Mouse (Mus musculus): ENCODE measurements around the gene Mchr1.

The Mchr1 gene

GRCm38 (mm10) chr15:81227275-81227674, 8.0 kb upstream of the Mchr1 start:
- no peak for DNase-seq (ENCODE audit: low spot score in 2 of 2)

- no peak for DNase-seq (ENCODE audit: low spot score in 2 of 2)
These were observed 7.0 kb upstream of the Mchr1 start for GRCm38 (mm10) chr15:81228258-81228657.

GRCm38 (mm10) chr15:81229791-81230190, 5.5 kb upstream of the Mchr1 start:
- no peak for DNase-seq (ENCODE audit: low spot score in 2 of 2)

GRCm38 (mm10) chr15:81231325-81231724, 4.0 kb upstream of the Mchr1 start:
- no peak for DNase-seq (ENCODE audit: low spot score in 2 of 2)

- DNase-seq (ENCODE audit: low spot score in 2 of 2) = no peak
These were observed 763 bp downstream of the Mchr1 start for GRCm38 (mm10) chr15:81236062-81236461.

GRCm38 (mm10) chr15:81237471-81237870, 2.2 kb downstream of the Mchr1 start:
- DNase-seq (ENCODE audit: low spot score in 2 of 2) = no peak

- DNase-seq (ENCODE audit: low spot score in 2 of 2) = no peak
These were observed 4.0 kb downstream of the Mchr1 start for GRCm38 (mm10) chr15:81239261-81239660.

- no peak for DNase-seq (ENCODE audit: low spot score in 2 of 2)
These were observed 4.6 kb downstream of the Mchr1 start for GRCm38 (mm10) chr15:81239794-81240343.

- DNase-seq (ENCODE audit: low spot score in 2 of 2) = no peak
These were observed 11.6 kb downstream of the Mchr1 start for GRCm38 (mm10) chr15:81246890-81247289.

- DNase-seq (ENCODE audit: low spot score in 2 of 2) = no peak
These were observed 12.5 kb downstream of the Mchr1 start for GRCm38 (mm10) chr15:81247583-81248340.

GRCm38 (mm10) chr15:81248341-81248679, 13.0 kb downstream of the Mchr1 start:
- DNase-seq (ENCODE audit: low spot score in 2 of 2) = no peak

- DNase-seq (ENCODE audit: low spot score in 2 of 2) = no peak
These were observed 13.8 kb downstream of the Mchr1 start for GRCm38 (mm10) chr15:81248951-81249579.

GRCm38 (mm10) chr15:81252626-81253174, 17.4 kb downstream of the Mchr1 start:
- no peak for DNase-seq (ENCODE audit: low spot score in 2 of 2)

- no peak for DNase-seq (ENCODE audit: low spot score in 2 of 2)
These were observed 18.3 kb downstream of the Mchr1 start for GRCm38 (mm10) chr15:81253585-81253984.

GRCm38 (mm10) chr15:81254113-81254640, 18.9 kb downstream of the Mchr1 start:
- DNase-seq (ENCODE audit: low spot score in 2 of 2) = no peak

- DNase-seq (ENCODE audit: low spot score in 2 of 2) = no peak
These were observed 19.8 kb downstream of the Mchr1 start for GRCm38 (mm10) chr15:81255063-81255462.

GRCm38 (mm10) chr15:81258296-81258695, 23.0 kb downstream of the Mchr1 start:
- no peak for DNase-seq (ENCODE audit: low spot score in 2 of 2)

GRCm38 (mm10) chr15:81259304-81259703, 24.0 kb downstream of the Mchr1 start:
- DNase-seq (ENCODE audit: low spot score in 2 of 2) = no peak

- no peak for DNase-seq (ENCODE audit: low spot score in 2 of 2)
These were observed 24.9 kb downstream of the Mchr1 start for GRCm38 (mm10) chr15:81260208-81260607.

GRCm38 (mm10) chr15:81264392-81265095, 29.2 kb downstream of the Mchr1 start:
- peak; percentile 63 to 68 for DNase-seq (ENCODE audit: low spot score in 2 of 2)

- DNase-seq (ENCODE audit: low spot score in 2 of 2) = peak in 1 of 2 experiments; percentile 41
These were observed 32.1 kb downstream of the Mchr1 start for GRCm38 (mm10) chr15:81267416-81267815.

Data from left cerebral cortex, adult 9 months (tissue).